Mouse (Mus musculus) inflammation-experienced regulatory T-cells, adult 16 weeks (primary cell): ENCODE results near the gene Tmem252. TPM values are rescaled to one million over a fixed set of nuclear protein-coding genes. Genes with fewer than 3 reads are reported as not detected.

Source experiments
- polyA plus RNA-seq: library from polyadenylated mRNA; unstranded; fragments of 100-300 nt; shearing (Covaris generic); gene quantifications from one replicate; pipeline ENCODE4 v1.2.1, GENCODE M21; 2017

The Tmem252 gene
- not detected for polyA plus RNA-seq

GRCm38 (mm10) chr19:24673762-24674161 lies at the start of gene Tmem252:
TSS of gene Tmem252 (plus strand) at chr19:24674008.

Other genes with a start within 250 kb of the Tmem252 start
- 11.9 TPM for gene Fam122a, start 196.7 kb upstream of the Tmem252 start, polyA plus RNA-seq
- gene Pip5k1b, start 118.1 kb upstream of the Tmem252 start, polyA plus RNA-seq, result 9.7 TPM
- not detected for gene Pgm5, start 187.8 kb downstream of the Tmem252 start, polyA plus RNA-seq
- gene Gm10053, start 201.7 kb downstream of the Tmem252 start, polyA plus RNA-seq, result 183 TPM
- gene Foxd4, start 227.2 kb downstream of the Tmem252 start, polyA plus RNA-seq, result not detected